Mouse (Mus musculus): ENCODE results near the gene Bhlha9.

DNA sequence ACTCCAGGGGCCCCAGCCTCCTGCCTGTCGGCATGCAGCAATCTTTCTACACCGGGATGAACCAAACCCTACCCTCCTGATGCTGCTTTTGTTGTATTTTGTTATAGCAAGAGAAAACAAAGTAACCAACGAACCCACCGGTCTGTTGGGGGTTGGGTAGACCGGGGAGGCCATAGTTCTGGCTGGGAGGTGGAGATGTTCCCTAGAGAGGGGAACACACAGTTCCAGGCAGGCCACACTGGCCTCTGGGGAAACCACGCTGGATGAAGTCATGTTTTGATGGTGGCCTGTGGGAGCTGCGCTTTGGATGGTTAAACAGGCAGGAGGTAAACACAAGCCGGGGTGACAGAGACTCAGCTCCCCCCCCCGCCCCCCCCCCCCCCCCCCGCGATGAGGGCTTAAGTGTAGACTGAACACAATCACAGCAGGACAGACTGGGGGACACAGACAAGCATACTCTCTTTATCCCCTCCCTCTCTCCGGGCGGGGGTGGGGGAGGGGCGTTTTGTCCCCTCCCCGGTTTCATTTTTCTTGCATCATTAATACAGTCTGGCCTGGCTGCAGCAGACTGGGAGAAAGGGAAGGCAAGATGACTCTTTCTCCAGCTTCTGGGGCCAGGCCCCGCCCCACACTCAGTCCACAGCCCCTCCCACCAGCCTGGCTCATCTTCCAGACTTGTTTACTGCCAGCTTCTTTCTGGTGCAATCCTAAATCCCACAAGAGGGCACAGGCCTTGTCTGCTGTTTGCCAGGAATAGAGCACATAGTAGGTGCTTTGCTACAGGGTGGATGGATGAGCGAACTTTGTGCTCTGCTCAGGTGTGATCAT is 37.6 kb downstream of the Bhlha9 start:
- TF ChIP-seq POLR2A (IDR thresholded peaks at IDR 0.05; ENCODE audit: low read depth, low read length) (no peak), CTCF (IDR thresholded peaks at IDR 0.05; ENCODE audit: extremely low read depth, insufficient read length, insufficient replicate concordance, low read depth, low read length) (no peak)
